Mouse (Mus musculus): ENCODE results near the gene Mpp1. TPM values are rescaled to one million over a fixed set of nuclear protein-coding genes. Genes with fewer than 3 reads are reported as not detected.

Mpp1 gene
- polyA plus RNA-seq (2015; fragmentation: Nextera tagmentation; extraction: Ambion mirVana): 88.0 and 88.3 TPM in 2 replicates

GRCm38 (mm10) chrX:75130467-75131160 lies at the start of gene Mpp1:
TSS of gene Mpp1 (minus strand) at chrX:75131016.

GRCm38 (mm10) chrX:75163670-75164069 lies 32.9 kb upstream of the Mpp1 start, which contains the start of gene Smim9:
TSS of gene Smim9 (minus strand) at chrX:75163770.

GRCm38 (mm10) chrX:75095369-75096162 lies 35.2 kb downstream of the Mpp1 start, which contains the start of gene Dkc1:
TSS of gene Dkc1 (plus strand) at chrX:75095854.

GRCm38 (mm10) chrX:75084774-75085508 lies 45.9 kb downstream of the Mpp1 start, which contains the start of gene Gab3:
TSS of gene Gab3 (minus strand) at chrX:75085458.

Other genes starting within 250 kb of the Mpp1 start
- gene Gab3, start 45.6 kb downstream of the Mpp1 start, polyA plus RNA-seq (2015; fragmentation: Nextera tagmentation; extraction: Ambion mirVana): 3.2 and 3.9 TPM in 2 replicates
- gene Dkc1, start 35.2 kb downstream of the Mpp1 start, polyA plus RNA-seq (2015; fragmentation: Nextera tagmentation; extraction: Ambion mirVana): 119 and 123 TPM in 2 replicates
- gene Smim9, start 32.8 kb upstream of the Mpp1 start, polyA plus RNA-seq (2015; fragmentation: Nextera tagmentation; extraction: Ambion mirVana): not detected in 2 replicates